Mouse (Mus musculus): Measurements from ENCODE around the gene Cyp2t4.

DNA sequence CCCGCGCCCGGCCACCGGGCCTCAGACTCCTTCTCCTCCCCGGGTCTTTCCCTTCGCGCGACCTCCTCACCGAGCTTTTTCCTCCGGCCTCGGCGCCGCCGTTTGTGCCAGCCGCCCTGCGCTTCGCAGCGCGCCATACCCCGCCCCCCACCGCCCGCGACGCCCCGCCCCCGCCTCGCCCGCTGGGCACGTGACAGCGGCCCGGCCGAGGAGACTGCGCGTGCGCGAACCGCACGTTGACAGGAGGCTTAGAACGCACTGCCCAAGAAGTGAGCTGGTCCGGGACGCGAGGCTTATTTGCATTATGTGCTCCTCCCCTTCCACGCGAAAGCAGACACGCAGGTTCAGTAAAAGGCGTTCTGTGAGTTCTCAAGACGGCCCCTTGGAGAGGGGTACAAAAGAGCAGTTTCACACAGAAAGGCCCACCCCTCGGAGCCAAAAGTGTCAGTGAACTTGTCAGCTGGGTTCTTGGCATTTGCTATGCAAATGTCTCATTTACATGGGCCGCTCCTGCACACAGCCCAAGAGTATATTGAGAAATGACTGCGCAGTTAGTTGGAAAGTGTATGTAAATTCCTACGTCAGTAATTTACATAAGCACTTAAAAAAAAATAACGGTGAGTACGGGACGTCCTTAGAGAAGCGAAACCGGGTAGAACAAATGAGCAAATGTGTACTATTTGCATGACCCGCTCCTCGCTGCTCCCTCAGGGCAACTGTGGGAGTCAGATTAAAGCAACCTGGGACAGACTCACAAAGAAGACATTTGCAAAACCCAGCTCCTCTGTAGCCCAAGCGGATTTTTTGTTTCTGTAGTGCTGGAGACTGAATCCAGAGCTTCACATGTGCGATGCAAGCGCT is 13.3 kb downstream of the Cyp2t4 start, which contains the start of gene Egln2:
- no peak for TF ChIP-seq TAL1 (IDR thresholded peaks at IDR 0.05; ENCODE audit: low read length)
- TF ChIP-seq GATA1 (IDR thresholded peaks at IDR 0.05; ENCODE audit: low read length), result no peak

All from erythroblast, embryonic 14.5 days (primary cell).